8 mouse cellular contexts compared by ENCODE assay signal in genomic region chr5:149005701-149006361, GRCm38 (mm10). TPM values are rescaled to one million over a fixed set of nuclear protein-coding genes. Genes with fewer than 3 reads are reported as not detected.
DNase-seq lines count a peak whose midpoint lies in the region; ATAC-seq and TF ChIP-seq lines count a peak whose summit lies in the region.

No protein-coding gene starts in this region.

- no peaks in the 10 kb centered on the region for H3K36me3 ChIP-seq in embryonic facial prominence, embryonic 10.5 days (replicated peaks)
- no peaks in the 10 kb centered on the region for H3K36me3 ChIP-seq in intestine, embryonic 14.5 days (ENCODE audit: control insufficient read depth, insufficient read depth, low read length)
- H3K36me3 ChIP-seq in midbrain, embryonic 15.5 days (replicated peaks), result no peaks in the 10 kb centered on the region

- no peaks in the 10 kb centered on the region; the same call in 1 of the 2 replicates for H3K27me3 ChIP-seq in embryonic facial prominence, embryonic 10.5 days (replicated peaks; ENCODE audit: low read depth, poor library complexity, severe bottlenecking)
- H3K27me3 ChIP-seq in intestine, embryonic 14.5 days (replicated peaks; ENCODE audit: control insufficient read depth, insufficient read depth, low read length), result no peaks in the 10 kb centered on the region
- H3K27me3 ChIP-seq in midbrain, embryonic 15.5 days (replicated peaks), result no peaks in the 10 kb centered on the region

- no peak overlapping the region; the same call in 1 of the 2 replicates for H3K9ac ChIP-seq in intestine, embryonic 14.5 days (ENCODE audit: low read length)
- H3K9ac ChIP-seq in midbrain, embryonic 15.5 days, result no peak overlapping the region

- peak overlapping the region; percentile 62 for H3K4me2 ChIP-seq in intestine, embryonic 14.5 days (ENCODE audit: low read length)
- H3K4me2 ChIP-seq in midbrain, embryonic 15.5 days, result peak overlapping the region; percentile 42

- ATAC-seq in intestine, embryonic 14.5 days (replicated peaks; ENCODE audit: low FRiP score, low TSS enrichment, low read depth), result no peak
- no peak; the same call in 1 of the 2 replicates for ATAC-seq in midbrain, embryonic 15.5 days (replicated peaks)

- DNase-seq in left cerebral cortex, adult 2 months (ENCODE audit: extremely low spot score in 1 of 2, low spot score in 2 of 2), result no peak
- no peak for DNase-seq in left cerebral cortex, adult 8-10 months (ENCODE audit: low spot score in 2 of 2)
- no peak for DNase-seq in embryonic facial prominence, embryonic 10.5 days (ENCODE audit: low spot score)
- no peak for DNase-seq in intestine, embryonic 14.5 days (ENCODE audit: low spot score)
- DNase-seq in cerebellum, adult 8-10 months, result no peak
- no peak for DNase-seq in right cerebral cortex, postnatal 36 days (ENCODE audit: low spot score in 2 of 2)
- DNase-seq in ovary, postnatal 36 days (ENCODE audit: low spot score), result no peak

- peaks cover 46% of the 10 kb centered on the region for H3K4me1 ChIP-seq in embryonic facial prominence, embryonic 10.5 days
- H3K4me1 ChIP-seq in intestine, embryonic 14.5 days (replicated peaks; ENCODE audit: control insufficient read depth, insufficient read depth, low read length), result peaks cover 15% of the 10 kb centered on the region
- peaks cover 7% of the 10 kb centered on the region; the same call in 1 of the 2 replicates for H3K4me1 ChIP-seq in midbrain, embryonic 15.5 days

- intact Hi-C loops in left cerebral cortex, adult 2 months (cut with DNase I), result loop anchor here (2.0 kb wide), 1 partner anchor 45 kb away; no protein-coding TSS in a partner anchor

- peak overlapping the region; percentile 87 for H3K27ac ChIP-seq in left cerebral cortex, adult 2 months
- peak overlapping the region; percentile 85 for H3K27ac ChIP-seq in embryonic facial prominence, embryonic 10.5 days (replicated peaks)
- no peak overlapping the region for H3K27ac ChIP-seq in intestine, embryonic 14.5 days (ENCODE audit: low read depth)
- H3K27ac ChIP-seq in midbrain, embryonic 15.5 days, result no peak overlapping the region

- H3K9me3 ChIP-seq in embryonic facial prominence, embryonic 10.5 days, result no peaks in the 10 kb centered on the region; the same call in 1 of the 2 replicates
- no peaks in the 10 kb centered on the region for H3K9me3 ChIP-seq in intestine, embryonic 14.5 days (ENCODE audit: control insufficient read depth, low read length)
- no peaks in the 10 kb centered on the region for H3K9me3 ChIP-seq in midbrain, embryonic 15.5 days

- peak overlapping the region; percentile 40 for H3K4me3 ChIP-seq in left cerebral cortex, adult 2 months
- H3K4me3 ChIP-seq in embryonic facial prominence, embryonic 10.5 days, result no peak overlapping the region
- H3K4me3 ChIP-seq in intestine, embryonic 14.5 days (ENCODE audit: low read depth, low read length), result no peak overlapping the region
- no peak overlapping the region for H3K4me3 ChIP-seq in midbrain, embryonic 15.5 days

- 70% methylated on average over 9 of the region's 9 CpGs for WGBS in embryonic facial prominence, embryonic 10.5 days
- 64% methylated on average over 9 of the region's 9 CpGs for WGBS in intestine, embryonic 14.5 days
- 66% methylated on average over 9 of the region's 9 CpGs for WGBS in midbrain, embryonic 15.5 days

- TF ChIP-seq CTCF in left cerebral cortex, adult 2 months (IDR thresholded peaks at IDR 0.05), result no peak

RNA-seq across cellular contexts. Expression of gene Gm42791, which starts 10.9 kb away (rescaled TPM):
- 10 to 100 TPM; 34.0 to 39.1 TPM for total RNA-seq in left cerebral cortex, adult 2 months (2021)
- total RNA-seq in left cerebral cortex, adult 8-10 months (2022), result 10 to 100 TPM; 30.1 to 40.2 (median 34.9) TPM
- polyA plus RNA-seq in embryonic facial prominence, embryonic 10.5 days (2016; fragmentation: Nextera tagmentation; extraction: Ambion mirVana), result 0.49 and 4.6 TPM in 2 replicates
- polyA plus RNA-seq in intestine, embryonic 14.5 days (2014; fragmentation: Nextera tagmentation; extraction: Ambion mirVana), result 2.2 TPM in 1 of 2 replicates, not detected in the other
- polyA plus RNA-seq in midbrain, embryonic 15.5 days (2015; fragmentation: Nextera tagmentation; extraction: Ambion mirVana), result 6.5 and 8.6 TPM in 2 replicates

Comparison
In these comparisons a context has a peak if more than half of its experiments do, and no peak if none do; other contexts are left out.
1. H3K27ac ChIP-seq: peak in left cerebral cortex, adult 2 months (single experiment) and embryonic facial prominence, embryonic 10.5 days (single experiment); none in intestine, embryonic 14.5 days (single experiment) and midbrain, embryonic 15.5 days (single experiment).